Mouse (Mus musculus) liver, adult 2 months (tissue): ENCODE measurements around the gene Tnik.

ENCODE experiments used
- CTCF ChIP-seq: fragments of 200-500 bp; IDR thresholded peaks from 2 replicates; pipeline ENCODE4 v1.5.1; 2011; ENCODE audit warnings: low read depth, low read length, control low read depth
- POLR2A ChIP-seq: fragments of 200-500 bp; IDR thresholded peaks from 2 replicates; pipeline ENCODE4 v1.6.1; 2011; ENCODE audit warnings: low read length, control low read depth; ENCODE audit not compliant: insufficient read depth; ENCODE audit errors: extremely low read depth

GRCm38 (mm10) chr3:28321635-28322034 lies 58.6 kb downstream of the Tnik start:
- TF ChIP-seq POLR2A (no peak), CTCF (no peak)
